Mouse (Mus musculus): Measurements from ENCODE around the gene Gcc1. TPM values are rescaled to one million over a fixed set of nuclear protein-coding genes. Genes with fewer than 3 reads are reported as not detected.

Gene Gcc1
- polyA plus RNA-seq (2015; fragmentation: Nextera tagmentation; extraction: Ambion mirVana), result 10.9 and 11.0 TPM in 2 replicates

DNA sequence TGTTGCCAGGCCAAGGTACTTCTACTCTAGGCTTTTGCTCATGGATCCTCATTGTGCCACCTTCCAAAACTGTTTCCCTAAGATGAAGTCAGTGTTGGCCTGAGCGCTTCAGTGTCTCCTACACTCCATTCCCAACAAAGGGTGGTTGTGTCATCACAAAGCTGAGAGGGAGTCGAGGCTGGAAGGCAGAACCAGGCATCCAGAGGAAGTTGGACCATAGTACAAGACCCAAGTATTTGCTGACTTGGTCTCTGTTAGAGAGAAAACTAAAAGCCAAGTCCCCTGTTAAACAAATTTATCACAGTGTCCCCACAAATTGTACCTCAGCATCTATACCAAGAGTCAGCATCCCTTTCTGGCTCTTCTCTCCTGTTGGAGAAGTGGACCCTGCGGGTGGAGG is at the start of gene Gcc1:
Gene Gcc1 (minus strand): TSS at position 101 of the 400 bp plus-strand sequence.
- peaks cover 22% of the 10 kb centered on the region for H3K4me1 ChIP-seq (replicated peaks)
- ATAC-seq (ENCODE audit: low FRiP score, low read depth), result no peak
- H3K4me2 ChIP-seq, result no peak within 1 kb of the TSS
- 84% methylated on average over 3 of the region's 3 CpGs for WGBS
- no peaks in the 10 kb centered on the region for H3K9me3 ChIP-seq
- no peak within 1 kb of the TSS for H3K4me3 ChIP-seq
- H3K27me3 ChIP-seq, result no peaks in the 10 kb centered on the region
- no peak within 1 kb of the TSS for H3K27ac ChIP-seq (replicated peaks)
- peaks cover 17% of the 10 kb centered on the region for H3K36me3 ChIP-seq
- no peak within 1 kb of the TSS for H3K9ac ChIP-seq

DNA sequence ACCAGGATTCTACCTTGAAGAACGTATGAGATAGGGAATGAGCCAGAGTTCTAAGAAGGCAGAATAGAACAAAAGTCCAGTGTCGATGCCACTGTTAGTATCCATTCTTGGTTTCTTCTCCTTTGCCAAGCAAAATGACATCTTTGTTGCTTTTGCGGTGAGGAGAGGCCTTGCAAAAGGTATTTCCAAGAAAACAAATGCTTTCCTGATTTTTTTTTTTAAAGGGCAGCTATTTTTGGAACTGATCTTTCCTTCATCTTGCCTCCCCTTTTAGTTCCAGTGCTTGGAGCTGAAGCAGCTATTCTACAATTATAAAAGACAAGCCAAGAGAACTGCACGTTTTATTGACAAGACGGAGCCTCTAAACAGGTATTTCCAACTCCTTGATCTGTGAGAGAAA is 46.6 kb upstream of the Gcc1 start, which contains the start of gene Snd1:
Gene Snd1 (plus strand): TSS at position 301 of the 400 bp plus-strand sequence.
- ATAC-seq (ENCODE audit: low FRiP score, low read depth), result no peak
- Histone ChIP-seq H3K4me3 (no peak within 1 kb of the TSS), H3K9ac (no peak within 1 kb of the TSS), H3K9me3 (no peaks in the 10 kb centered on the region), H3K27ac (replicated peaks) (no peak within 1 kb of the TSS), H3K27me3 (no peaks in the 10 kb centered on the region), H3K4me2 (no peak within 1 kb of the TSS), H3K4me1 (replicated peaks) (0 out of 2 replicates have a peak, but pooled peaks cover 5% of the 10 kb centered on the region), H3K36me3 (no peaks in the 10 kb centered on the region)
- 86% methylated on average over 5 of the region's 5 CpGs for WGBS

DNA sequence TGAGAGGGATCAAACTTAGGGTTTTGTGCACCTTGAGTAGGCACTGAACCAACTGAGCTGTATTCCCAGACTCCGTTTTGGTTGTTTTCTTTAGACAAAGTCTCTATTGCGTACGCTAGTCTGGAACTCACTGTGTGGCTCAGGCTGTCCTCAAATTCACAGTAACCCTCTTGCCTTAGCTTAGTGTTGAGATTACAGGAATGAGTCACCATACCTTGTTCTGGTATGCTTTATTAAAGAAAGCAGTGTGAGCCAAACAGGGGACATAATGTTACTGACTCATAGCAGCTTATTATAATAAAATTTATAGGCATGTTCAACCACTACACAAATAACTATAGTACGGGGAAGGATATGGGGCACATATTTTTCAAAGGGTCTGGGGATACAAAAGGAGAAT is 46.0 kb upstream of the Gcc1 start:
- ATAC-seq (ENCODE audit: low FRiP score, low read depth), result no peak

DNA sequence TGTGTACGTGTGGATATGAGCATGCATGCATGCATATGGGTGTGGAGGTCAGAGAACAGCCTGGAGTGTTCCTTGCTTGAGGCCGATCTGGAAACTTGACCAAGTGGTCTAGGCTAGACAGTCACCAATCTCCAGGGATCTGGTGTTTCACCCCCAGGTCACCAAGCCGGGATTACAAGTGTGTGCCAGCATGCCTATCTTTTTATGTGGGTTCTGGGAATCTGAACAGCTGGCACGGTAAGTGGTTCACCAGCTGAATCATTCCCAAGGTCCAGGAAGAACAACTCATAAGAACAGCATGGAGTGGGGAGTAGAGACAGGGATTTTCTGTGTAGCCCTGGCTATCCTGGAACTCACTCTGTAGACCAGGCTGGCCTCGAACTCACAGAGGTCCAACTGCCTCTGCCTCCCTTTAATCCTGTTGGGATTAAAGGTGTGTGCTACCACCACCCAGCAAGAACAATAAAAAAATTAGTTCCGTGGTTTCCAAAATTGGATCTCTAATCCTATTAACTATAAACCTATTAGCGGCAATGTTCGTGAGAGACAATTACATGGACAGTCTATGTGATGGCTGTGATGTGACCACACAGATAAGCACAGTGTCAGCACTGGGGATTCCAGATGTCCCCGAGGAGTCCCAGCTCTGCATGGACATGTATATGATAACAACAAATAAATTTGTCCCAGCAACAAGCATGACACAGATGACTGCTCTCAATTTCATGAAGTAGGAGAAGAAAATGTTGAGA is 43.3 kb upstream of the Gcc1 start:
- H3K4me1 ChIP-seq (replicated peaks), result no peaks in the 10 kb centered on the region
- no peak overlapping the region for H3K4me3 ChIP-seq
- no peaks in the 10 kb centered on the region for H3K36me3 ChIP-seq
- H3K4me2 ChIP-seq, result no peak overlapping the region
- H3K9me3 ChIP-seq, result no peaks in the 10 kb centered on the region
- no peak overlapping the region for H3K9ac ChIP-seq
- no peaks in the 10 kb centered on the region for H3K27me3 ChIP-seq
- WGBS, result 92% methylated on average over 9 of the region's 9 CpGs
- no peak overlapping the region for H3K27ac ChIP-seq (replicated peaks)
- ATAC-seq (ENCODE audit: low FRiP score, low read depth), result no peak

More for the DNA sequence above, 46.0 kb upstream of the Gcc1 start:
- Histone ChIP-seq H3K27ac (replicated peaks) (no peak overlapping the region), H3K36me3 (no peaks in the 10 kb centered on the region), H3K9me3 (no peaks in the 10 kb centered on the region), H3K27me3 (no peaks in the 10 kb centered on the region), H3K9ac (no peak overlapping the region), H3K4me1 (replicated peaks) (0 out of 2 replicates have a peak, but pooled peaks cover 4% of the 10 kb centered on the region), H3K4me2 (no peak overlapping the region), H3K4me3 (no peak overlapping the region)
- WGBS, result 93% methylated on average over 4 of the region's 4 CpGs

DNA sequence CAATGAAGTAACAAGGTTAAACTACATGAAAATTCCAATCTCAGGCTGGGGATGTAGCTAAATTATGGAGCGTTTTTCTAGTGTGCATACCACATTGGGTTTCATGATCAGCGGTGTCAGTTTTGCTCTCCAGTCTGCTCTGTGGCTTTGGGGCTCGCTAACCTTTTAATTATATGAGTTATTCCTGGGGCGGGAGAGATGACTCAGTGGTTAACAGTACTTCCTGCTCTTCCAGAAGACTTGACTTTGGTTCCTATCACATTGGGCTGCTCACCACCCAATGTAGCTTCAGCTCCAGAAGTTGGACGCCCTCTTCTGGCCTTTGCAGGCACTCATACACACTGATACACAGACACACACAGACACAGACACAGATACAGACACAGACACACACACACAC is 42.4 kb upstream of the Gcc1 start:
- WGBS, result 85% methylated on average over 5 of the region's 5 CpGs
- Histone ChIP-seq H3K9ac (no peak overlapping the region), H3K27ac (replicated peaks) (no peak overlapping the region), H3K4me2 (no peak overlapping the region), H3K27me3 (no peaks in the 10 kb centered on the region), H3K4me3 (no peak overlapping the region), H3K9me3 (no peaks in the 10 kb centered on the region), H3K36me3 (no peaks in the 10 kb centered on the region), H3K4me1 (replicated peaks) (no peaks in the 10 kb centered on the region)
- ATAC-seq (ENCODE audit: low FRiP score, low read depth), result no peak

DNA sequence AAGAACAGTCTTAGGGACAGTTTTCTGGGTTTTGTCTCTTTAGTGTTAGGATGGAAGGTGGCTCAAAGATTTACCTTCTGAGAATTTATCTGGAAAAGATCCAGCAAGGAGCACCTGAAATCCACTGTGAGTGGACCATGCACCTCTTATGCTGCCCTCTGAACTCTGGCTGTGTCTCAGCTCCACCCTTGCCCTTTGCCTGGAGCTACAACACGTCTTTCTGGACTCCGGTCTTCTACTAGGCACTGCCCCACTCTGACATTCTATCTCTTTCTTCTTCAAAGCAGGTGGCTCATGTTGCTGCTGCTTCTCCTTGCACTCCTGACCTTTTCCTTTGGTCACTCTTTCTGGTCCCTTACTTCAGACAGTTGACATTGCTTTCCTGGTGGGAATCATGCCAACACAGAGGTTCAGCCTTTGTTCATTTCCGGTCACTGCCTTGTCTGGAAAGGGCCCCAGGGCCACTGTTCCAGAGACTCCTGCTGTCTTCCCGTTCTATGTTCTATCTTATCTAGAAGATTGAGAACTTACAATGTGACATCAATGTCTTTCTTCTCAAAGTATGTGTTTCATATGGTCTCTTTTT is 41.9 kb upstream of the Gcc1 start:
- ATAC-seq (ENCODE audit: low FRiP score, low read depth), result no peak

DNA sequence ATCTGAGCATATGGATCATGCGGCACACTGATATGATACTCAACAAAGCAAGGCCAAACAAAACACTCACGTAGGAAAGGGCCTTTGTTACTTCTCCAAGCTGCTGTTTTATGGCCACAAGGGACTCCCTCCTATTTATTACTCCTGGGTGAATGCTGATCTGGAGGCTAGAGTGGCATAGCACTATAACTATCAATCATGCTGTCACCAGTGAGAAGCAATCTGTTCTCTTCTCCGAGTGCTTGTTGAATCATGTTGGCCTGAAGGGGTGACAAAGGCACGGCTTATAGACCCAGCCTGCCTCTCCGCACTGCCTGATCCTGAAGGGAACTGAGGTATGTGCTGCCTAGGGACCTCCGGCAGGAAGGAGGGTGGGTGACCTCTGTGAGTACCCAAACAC is 36.4 kb upstream of the Gcc1 start:
- H3K9ac ChIP-seq, result no peak overlapping the region
- H3K4me3 ChIP-seq, result no peak overlapping the region
- no peaks in the 10 kb centered on the region for H3K27me3 ChIP-seq
- H3K4me1 ChIP-seq (replicated peaks), result 0 out of 2 replicates have a peak, but pooled peaks cover 4% of the 10 kb centered on the region
- no peaks in the 10 kb centered on the region for H3K36me3 ChIP-seq
- 32% methylated on average over 6 of the region's 6 CpGs for WGBS
- H3K9me3 ChIP-seq, result no peaks in the 10 kb centered on the region
- ATAC-seq (ENCODE audit: low FRiP score, low read depth), result no peak
- H3K4me2 ChIP-seq, result no peak overlapping the region
- H3K27ac ChIP-seq (replicated peaks), result no peak overlapping the region

More for the DNA sequence above, 41.9 kb upstream of the Gcc1 start:
- Histone ChIP-seq H3K9me3 (no peaks in the 10 kb centered on the region), H3K9ac (no peak overlapping the region), H3K4me2 (no peak overlapping the region), H3K27ac (replicated peaks) (no peak overlapping the region), H3K27me3 (no peaks in the 10 kb centered on the region), H3K4me1 (replicated peaks) (no peaks in the 10 kb centered on the region), H3K4me3 (no peak overlapping the region), H3K36me3 (no peaks in the 10 kb centered on the region)
- 68% methylated on average over 4 of the region's 4 CpGs for WGBS

DNA sequence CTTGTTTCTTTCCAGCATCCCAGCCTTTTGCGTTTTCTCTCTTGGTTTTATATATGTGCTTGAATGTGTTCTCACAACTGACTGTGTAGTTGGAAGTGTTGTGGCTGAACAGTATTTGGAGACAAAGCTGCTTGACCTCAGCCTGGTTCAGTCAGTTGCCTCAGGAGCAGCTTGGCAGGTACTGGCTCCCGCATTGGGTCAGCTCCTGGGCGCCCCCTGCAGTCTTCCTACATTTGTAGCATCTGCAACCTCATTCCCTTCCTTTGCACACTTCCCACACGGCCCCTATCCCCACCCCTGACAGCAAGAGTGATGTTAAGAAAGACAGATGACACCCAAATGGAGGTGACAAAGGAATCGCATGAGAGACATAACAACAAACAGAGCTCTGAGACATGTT is 32.3 kb upstream of the Gcc1 start:
- no peak overlapping the region for H3K4me3 ChIP-seq
- no peak overlapping the region for H3K27ac ChIP-seq (replicated peaks)
- no peaks in the 10 kb centered on the region for H3K36me3 ChIP-seq
- H3K27me3 ChIP-seq, result no peaks in the 10 kb centered on the region
- H3K9me3 ChIP-seq, result no peaks in the 10 kb centered on the region
- 7% methylated on average over 5 of the region's 5 CpGs for WGBS
- no peak for ATAC-seq (ENCODE audit: low FRiP score, low read depth)
- H3K4me2 ChIP-seq, result no peak overlapping the region
- no peak overlapping the region for H3K9ac ChIP-seq
- 0 out of 2 replicates have a peak, but pooled peaks cover 4% of the 10 kb centered on the region for H3K4me1 ChIP-seq (replicated peaks)

DNA sequence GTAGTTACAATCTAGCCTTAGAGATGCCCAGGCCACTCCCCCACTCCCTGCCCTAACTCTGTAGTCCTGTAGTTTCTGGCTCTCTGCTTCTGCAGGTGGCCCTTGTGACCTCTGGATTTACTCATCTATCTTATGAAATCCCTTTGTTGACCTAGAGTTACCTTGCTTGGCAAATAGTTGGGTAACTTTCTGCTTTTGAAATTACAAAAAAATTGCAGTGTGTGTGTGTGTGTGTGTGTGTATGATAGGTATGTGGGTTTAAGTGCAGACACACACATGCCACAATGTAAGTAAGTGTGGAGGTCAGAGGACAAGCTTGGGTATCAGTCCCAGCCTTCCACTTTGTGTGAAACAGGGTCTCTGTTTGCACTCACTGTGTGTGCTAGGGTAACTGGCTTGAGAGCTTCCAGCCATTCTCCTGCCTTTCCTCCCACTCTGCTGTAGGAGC is 31.1 kb upstream of the Gcc1 start:
- Histone ChIP-seq H3K4me1 (replicated peaks) (no peaks in the 10 kb centered on the region), H3K9me3 (no peaks in the 10 kb centered on the region), H3K4me2 (no peak overlapping the region), H3K27ac (replicated peaks) (no peak overlapping the region), H3K9ac (no peak overlapping the region), H3K27me3 (0 out of 2 replicates have a peak, but pooled peaks cover 1% of the 10 kb centered on the region), H3K36me3 (no peaks in the 10 kb centered on the region), H3K4me3 (no peak overlapping the region)
- no peak for ATAC-seq (ENCODE audit: low FRiP score, low read depth)

DNA sequence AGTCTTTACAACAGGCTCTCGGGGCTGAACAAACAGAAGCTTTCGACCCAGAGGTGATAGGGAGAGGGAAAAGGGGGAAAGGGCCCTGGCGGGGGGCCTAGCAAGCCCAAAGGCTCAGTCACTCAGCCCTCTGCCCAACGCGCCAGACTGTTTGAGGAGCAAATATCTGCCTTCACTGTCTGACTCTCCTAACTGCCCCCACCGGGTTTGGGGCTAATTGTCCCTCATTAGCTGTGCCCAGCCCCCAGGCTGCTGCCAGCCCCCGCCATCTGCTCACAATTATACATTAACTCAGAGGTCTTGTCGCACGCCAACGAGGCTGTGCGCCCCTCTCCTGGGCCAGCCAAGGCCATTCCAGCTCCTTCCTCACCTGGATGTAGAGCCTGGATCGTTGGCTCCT is 22.8 kb upstream of the Gcc1 start:
- no peak for ATAC-seq (ENCODE audit: low FRiP score, low read depth)
- Histone ChIP-seq H3K36me3 (no peaks in the 10 kb centered on the region), H3K9ac (no peak overlapping the region), H3K4me3 (no peak overlapping the region), H3K27me3 (peaks cover 31% of the 10 kb centered on the region), H3K27ac (replicated peaks) (no peak overlapping the region), H3K4me2 (no peak overlapping the region), H3K4me1 (replicated peaks) (no peaks in the 10 kb centered on the region), H3K9me3 (no peaks in the 10 kb centered on the region)
- under 1% methylated on average over 12 of the region's 12 CpGs for WGBS

DNA sequence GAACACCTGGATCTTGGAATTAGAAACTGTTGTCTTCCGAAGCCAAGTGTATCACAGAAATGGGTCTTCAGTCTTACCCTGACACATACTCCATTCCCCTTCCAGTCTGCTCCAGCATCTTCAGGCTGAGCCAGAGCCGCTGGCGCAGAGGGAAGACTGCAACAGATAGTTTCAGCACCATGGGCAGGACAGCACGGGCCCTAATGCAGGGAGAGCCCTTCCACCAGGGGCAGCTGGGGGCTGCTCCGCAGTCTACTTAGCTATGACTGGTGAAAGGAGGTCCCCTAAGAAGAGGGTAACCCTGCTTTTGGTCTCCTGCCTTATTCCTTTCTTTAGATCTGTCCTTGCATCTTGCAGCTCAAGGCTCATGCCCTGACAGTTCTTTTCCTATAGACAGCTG is 22.3 kb upstream of the Gcc1 start:
- Histone ChIP-seq H3K27ac (replicated peaks) (no peak overlapping the region), H3K4me1 (replicated peaks) (no peaks in the 10 kb centered on the region), H3K4me3 (no peak overlapping the region), H3K4me2 (no peak overlapping the region), H3K9me3 (no peaks in the 10 kb centered on the region), H3K36me3 (no peaks in the 10 kb centered on the region), H3K27me3 (peaks cover 31% of the 10 kb centered on the region), H3K9ac (no peak overlapping the region)
- no peak for ATAC-seq (ENCODE audit: low FRiP score, low read depth)
- WGBS, result 15% methylated on average over 5 of the region's 5 CpGs

DNA sequence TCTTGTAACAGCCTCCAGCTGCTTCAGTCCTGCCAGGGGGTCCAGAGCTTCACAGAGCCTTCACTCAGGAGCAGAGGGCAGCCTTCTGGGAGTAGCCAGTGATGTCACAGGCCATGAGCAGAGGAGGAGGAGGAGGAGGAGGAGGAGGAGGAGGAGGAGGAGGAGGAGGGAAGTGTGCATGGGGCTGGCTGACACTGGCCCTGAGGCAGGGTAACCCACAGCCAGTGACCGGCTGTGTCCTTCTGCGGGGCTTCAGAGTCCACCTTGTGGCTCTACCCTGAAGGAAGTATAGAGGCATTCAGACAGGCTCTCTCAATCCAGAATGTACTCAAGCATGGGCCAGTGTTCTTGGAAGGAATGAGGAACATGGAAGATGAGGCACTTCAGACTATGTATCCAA is 21.1 kb upstream of the Gcc1 start, which contains the start of gene Pax4:
Gene Pax4 (minus strand): TSS at position 101 of the 400 bp plus-strand sequence.
- Histone ChIP-seq H3K27ac (replicated peaks) (no peak within 1 kb of the TSS), H3K36me3 (no peaks in the 10 kb centered on the region), H3K4me3 (no peak within 1 kb of the TSS), H3K4me2 (no peak within 1 kb of the TSS), H3K9me3 (no peaks in the 10 kb centered on the region), H3K4me1 (replicated peaks) (no peaks in the 10 kb centered on the region), H3K27me3 (peaks cover 30% of the 10 kb centered on the region), H3K9ac (no peak within 1 kb of the TSS)
- 86% methylated on average over 2 of the region's 2 CpGs for WGBS
- no peak for ATAC-seq (ENCODE audit: low FRiP score, low read depth)

Data from hindbrain, embryonic 15.5 days (tissue).